Mouse (Mus musculus) small intestine, adult 2 months (tissue): ENCODE results near the gene 4930426L09Rik.

ENCODE experiments used
- CTCF ChIP-seq: fragments of 200-500 bp; IDR thresholded peaks from 2 replicates; pipeline ENCODE4 v1.5.1; 2012; ENCODE audit warnings: low read depth, mild to moderate bottlenecking, control low read depth, inconsistent platforms, low read length, moderate library complexity, mixed read lengths; ENCODE audit not compliant: insufficient replicate concordance, insufficient read length; ENCODE audit errors: extremely low read depth
- POLR2A ChIP-seq: fragments of 200-500 bp; IDR thresholded peaks from 2 replicates; pipeline ENCODE4 v1.6.1; 2012; ENCODE audit warnings: low read depth, mild to moderate bottlenecking, control low read depth, inconsistent platforms, low read length, moderate library complexity

- TF ChIP-seq CTCF (no peak), POLR2A (no peak)
Measured at GRCm38 (mm10) chr2:19024807-19025206, 26.7 kb downstream of the 4930426L09Rik start.
